Mouse (Mus musculus): ENCODE measurements around the gene Pid1. TPM values are rescaled to one million over a fixed set of nuclear protein-coding genes. Genes with fewer than 3 reads are reported as not detected.

Gene Pid1
- total and polyA plus RNA-seq, 2 experiments from 2014 or later: 48.6 to 57.8 TPM

DNA sequence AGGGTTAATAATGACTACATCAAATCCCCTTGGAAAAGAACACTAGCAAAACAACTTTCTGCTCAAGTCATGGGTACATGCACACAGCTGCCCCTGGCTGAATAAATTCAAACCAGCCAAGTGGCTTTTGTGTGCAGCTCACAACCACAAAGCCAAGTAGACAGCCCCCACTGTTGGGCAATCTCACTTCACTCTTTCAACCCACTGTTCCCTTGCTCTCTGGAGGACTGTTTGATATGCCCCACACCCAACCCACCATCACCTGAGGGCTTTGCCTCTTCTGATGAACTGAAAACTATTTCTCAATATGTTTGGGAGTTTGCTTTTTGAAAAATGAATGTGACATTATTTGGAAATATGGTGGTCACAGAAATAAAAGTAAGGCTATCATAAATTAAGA lies 171.8 kb downstream of the Pid1 start:
- Histone ChIP-seq H3K4me2 (ENCODE audit: low read depth) (no peak overlapping the region), H3K9ac (no peak overlapping the region), H3K9me3 (ENCODE audit: low read length) (no peaks in the 10 kb centered on the region), H3K36me3 (ENCODE audit: insufficient read depth) (no peaks in the 10 kb centered on the region), H3K4me3 (ENCODE audit: low read depth, low read length) (no peak overlapping the region), H3K4me1 (ENCODE audit: insufficient read depth) (no peaks in the 10 kb centered on the region), H3K27ac (ENCODE audit: low read depth, low read length) (no peak overlapping the region), H3K27me3 (ENCODE audit: insufficient read depth, low read length) (no peaks in the 10 kb centered on the region)
- DNase-seq (no peak), ATAC-seq (no peak)
- no peak for TF ChIP-seq CTCF (IDR thresholded peaks at IDR 0.05; ENCODE audit: low read depth)

DNA sequence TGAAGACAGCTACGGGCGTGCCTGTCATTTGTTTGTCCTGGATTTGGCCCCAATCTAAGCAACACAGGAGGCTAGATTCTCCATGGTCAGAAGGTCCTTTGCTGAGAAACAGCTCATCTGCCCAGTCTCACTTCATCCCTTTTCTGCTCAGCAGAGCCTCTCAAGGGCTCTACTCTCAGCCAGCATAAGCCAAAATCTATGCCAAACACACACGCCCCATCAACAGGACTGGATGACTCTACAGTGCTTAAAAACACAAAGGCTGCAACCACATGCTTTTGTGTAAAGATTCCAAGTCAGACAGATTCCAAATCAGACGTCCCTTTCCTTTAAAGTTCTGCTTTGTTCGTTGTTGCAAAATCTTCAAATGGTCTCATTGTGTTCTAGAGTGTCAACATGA lies 174.5 kb downstream of the Pid1 start:
- H3K36me3 ChIP-seq (ENCODE audit: insufficient read depth): no peaks in the 10 kb centered on the region
- ATAC-seq (no peak), DNase-seq (no peak)
- H3K9ac ChIP-seq: no peak overlapping the region
- H3K9me3 ChIP-seq (ENCODE audit: low read length): no peaks in the 10 kb centered on the region
- 79% methylated on average over 5 of the region's 5 CpGs for WGBS
- no peak overlapping the region for H3K4me2 ChIP-seq (ENCODE audit: low read depth)
- no peaks in the 10 kb centered on the region for H3K4me1 ChIP-seq (ENCODE audit: insufficient read depth)
- no peak overlapping the region for H3K4me3 ChIP-seq (ENCODE audit: low read depth, low read length)
- H3K27me3 ChIP-seq (ENCODE audit: insufficient read depth, low read length): no peaks in the 10 kb centered on the region
- no peak for TF ChIP-seq CTCF (IDR thresholded peaks at IDR 0.05; ENCODE audit: low read depth)
- H3K27ac ChIP-seq (ENCODE audit: low read depth, low read length): no peak overlapping the region

DNA sequence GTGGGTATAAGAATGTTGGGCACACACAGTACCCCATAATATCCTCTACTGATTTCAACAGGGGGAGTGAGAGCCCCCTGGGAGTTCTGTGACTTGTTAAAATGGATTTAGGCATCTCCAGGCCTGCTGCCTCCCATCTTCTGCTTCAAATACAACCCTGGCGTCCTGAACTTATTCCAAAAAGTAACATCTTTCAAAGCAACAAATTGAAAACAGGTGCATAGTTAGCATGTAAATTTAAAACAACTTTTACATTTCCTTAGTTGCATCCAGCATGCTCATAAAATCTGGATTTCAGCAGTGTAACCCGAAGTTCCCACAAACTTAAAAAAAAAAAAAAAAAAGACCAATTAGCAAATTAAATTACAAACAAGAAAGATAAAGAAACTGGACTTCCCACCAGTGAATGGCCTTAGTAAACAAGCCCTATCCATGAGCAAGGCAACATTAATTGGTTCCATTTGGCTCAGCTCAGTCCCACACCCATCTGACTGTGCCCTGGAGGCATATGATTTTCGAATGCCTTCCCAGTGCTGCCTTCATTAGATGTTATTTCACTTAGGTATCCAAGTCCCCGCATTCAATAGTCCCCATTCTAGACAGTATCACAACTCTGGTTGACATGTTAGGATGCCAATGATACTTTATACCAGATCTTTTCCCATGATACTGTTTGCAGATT lies 177.1 kb downstream of the Pid1 start:
- no peak for TF ChIP-seq CTCF (IDR thresholded peaks at IDR 0.05; ENCODE audit: low read depth)
- no peaks in the 10 kb centered on the region for H3K9me3 ChIP-seq (ENCODE audit: low read length)
- DNase-seq (no peak), ATAC-seq (no peak)
- H3K27me3 ChIP-seq (ENCODE audit: insufficient read depth, low read length): no peaks in the 10 kb centered on the region
- no peaks in the 10 kb centered on the region for H3K36me3 ChIP-seq (ENCODE audit: insufficient read depth)
- no peaks in the 10 kb centered on the region for H3K4me1 ChIP-seq (ENCODE audit: insufficient read depth)
- no peak overlapping the region for H3K4me2 ChIP-seq (ENCODE audit: low read depth)
- no peak overlapping the region for H3K27ac ChIP-seq (ENCODE audit: low read depth, low read length)
- H3K9ac ChIP-seq: no peak overlapping the region
- 34% methylated on average over 4 of the region's 4 CpGs for WGBS
- H3K4me3 ChIP-seq (ENCODE audit: low read depth, low read length): no peak overlapping the region

DNA sequence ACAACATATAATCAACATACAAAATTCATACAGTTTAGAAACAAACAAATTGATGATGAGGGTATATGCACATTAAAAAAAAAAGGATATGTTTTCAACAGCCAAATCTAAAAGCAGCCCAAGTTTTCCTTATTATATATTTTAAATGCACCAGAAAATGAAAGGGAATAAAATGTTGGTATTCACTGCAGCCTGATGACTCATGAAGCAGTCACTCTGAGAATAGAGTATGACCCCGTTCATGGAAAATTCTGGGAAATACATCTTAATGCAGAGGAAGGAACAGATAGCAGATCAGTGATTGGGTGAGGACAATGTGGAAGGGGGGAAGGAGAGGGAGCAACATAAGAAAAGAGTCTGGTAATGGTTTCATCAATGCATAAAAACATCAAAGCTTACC lies 186.3 kb downstream of the Pid1 start:
- Histone ChIP-seq H3K4me2 (ENCODE audit: low read depth) (no peak overlapping the region), H3K4me3 (ENCODE audit: low read depth, low read length) (no peak overlapping the region), H3K4me1 (ENCODE audit: insufficient read depth) (peaks cover 11% of the 10 kb centered on the region), H3K27ac (ENCODE audit: low read depth, low read length) (no peak overlapping the region), H3K9ac (no peak overlapping the region), H3K36me3 (ENCODE audit: insufficient read depth) (no peaks in the 10 kb centered on the region), H3K27me3 (ENCODE audit: insufficient read depth, low read length) (no peaks in the 10 kb centered on the region), H3K9me3 (ENCODE audit: low read length) (no peaks in the 10 kb centered on the region)
- DNase-seq (no peak), ATAC-seq (no peak)
- TF ChIP-seq CTCF (IDR thresholded peaks at IDR 0.05; ENCODE audit: low read depth): no peak
- 65% methylated on average over 1 of the region's 1 CpGs for WGBS

DNA sequence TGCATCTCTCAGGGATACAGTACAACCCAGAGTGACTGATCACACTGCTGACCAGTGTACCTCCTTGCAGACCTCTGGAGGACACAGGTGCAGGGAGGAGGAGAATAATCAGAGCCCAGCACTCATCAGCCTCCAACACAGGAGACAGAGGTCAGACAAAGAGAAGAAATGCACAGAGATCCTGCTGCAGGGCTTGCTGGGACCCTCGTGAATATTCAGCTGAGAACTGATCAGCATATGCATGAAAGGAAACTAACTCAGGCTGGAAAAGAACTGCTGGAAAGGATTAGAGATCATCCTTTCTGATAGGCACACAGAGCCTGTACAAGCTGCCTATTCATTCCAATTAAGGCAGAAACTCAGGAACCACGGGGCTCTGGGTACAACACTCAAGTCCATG lies 186.9 kb downstream of the Pid1 start:
- no peaks in the 10 kb centered on the region for H3K9me3 ChIP-seq (ENCODE audit: low read length)
- H3K9ac ChIP-seq: no peak overlapping the region
- H3K27ac ChIP-seq (ENCODE audit: low read depth, low read length): 0 out of 2 replicates have a peak overlapping the region, but pooled peaks have one; percentile 50
- WGBS: 6% methylated on average over 2 of the region's 2 CpGs
- no peaks in the 10 kb centered on the region for H3K27me3 ChIP-seq (ENCODE audit: insufficient read depth, low read length)
- no peak overlapping the region for H3K4me3 ChIP-seq (ENCODE audit: low read depth, low read length)
- no peak overlapping the region for H3K4me2 ChIP-seq (ENCODE audit: low read depth)
- TF ChIP-seq CTCF (IDR thresholded peaks at IDR 0.05; ENCODE audit: low read depth): no peak
- no peaks in the 10 kb centered on the region for H3K36me3 ChIP-seq (ENCODE audit: insufficient read depth)
- DNase-seq (peak; percentile 13), ATAC-seq (peak; percentile 85)
- H3K4me1 ChIP-seq (ENCODE audit: insufficient read depth): peaks cover 14% of the 10 kb centered on the region

DNA sequence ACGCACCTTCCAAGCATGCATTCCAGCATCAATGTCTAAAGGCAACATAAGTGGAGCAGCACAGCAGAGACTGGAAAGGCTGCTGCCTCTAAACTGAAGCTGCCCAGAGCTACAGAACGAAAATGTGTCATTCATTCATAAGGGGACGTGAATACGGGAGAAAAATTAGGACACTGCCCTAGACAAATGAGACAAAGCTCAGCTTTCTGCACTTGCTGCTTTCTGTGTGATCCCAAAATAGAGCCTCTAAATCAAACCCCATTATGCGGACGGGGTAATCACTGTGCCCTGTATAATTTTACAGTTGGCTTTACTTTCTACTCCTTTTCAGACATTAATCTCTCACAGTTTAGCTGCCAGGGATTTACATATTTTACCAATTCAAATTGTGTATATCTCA lies 191.0 kb downstream of the Pid1 start:
- Histone ChIP-seq H3K36me3 (ENCODE audit: insufficient read depth) (no peaks in the 10 kb centered on the region), H3K4me2 (ENCODE audit: low read depth) (no peak overlapping the region), H3K9me3 (ENCODE audit: low read length) (no peaks in the 10 kb centered on the region), H3K9ac (no peak overlapping the region), H3K27ac (ENCODE audit: low read depth, low read length) (no peak overlapping the region), H3K27me3 (ENCODE audit: insufficient read depth, low read length) (no peaks in the 10 kb centered on the region), H3K4me3 (ENCODE audit: low read depth, low read length) (no peak overlapping the region), H3K4me1 (ENCODE audit: insufficient read depth) (peaks cover 14% of the 10 kb centered on the region)
- WGBS: 31% methylated on average over 6 of the region's 6 CpGs
- DNase-seq: no peak
- ATAC-seq: no peak; the same call in 1 of the 2 replicates
- TF ChIP-seq CTCF (IDR thresholded peaks at IDR 0.05; ENCODE audit: low read depth): no peak

DNA sequence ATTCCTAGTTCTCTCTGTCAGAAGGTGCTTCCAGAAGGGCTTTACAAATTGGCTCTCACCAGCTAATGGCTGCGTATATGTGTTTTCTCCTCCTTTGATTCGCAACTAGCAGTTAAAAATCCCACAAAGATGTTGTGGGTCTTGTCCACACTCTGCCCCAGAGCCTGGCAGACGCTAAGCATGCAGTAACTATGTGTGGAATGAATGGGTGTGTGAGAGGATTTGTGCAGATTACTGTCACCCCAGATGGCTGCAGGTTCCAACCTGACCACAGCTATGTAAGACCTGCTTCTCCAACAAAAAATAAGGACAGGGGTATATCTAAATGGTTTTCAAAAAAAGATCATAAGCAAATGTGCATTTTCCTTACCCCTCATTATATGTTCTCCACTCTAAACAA lies 206.2 kb downstream of the Pid1 start:
- 81% methylated on average over 3 of the region's 3 CpGs for WGBS
- H3K9me3 ChIP-seq (ENCODE audit: low read length): no peaks in the 10 kb centered on the region
- no peak overlapping the region for H3K4me2 ChIP-seq (ENCODE audit: low read depth)
- H3K4me3 ChIP-seq (ENCODE audit: low read depth, low read length): no peak overlapping the region
- H3K36me3 ChIP-seq (ENCODE audit: insufficient read depth): no peaks in the 10 kb centered on the region
- no peaks in the 10 kb centered on the region for H3K27me3 ChIP-seq (ENCODE audit: insufficient read depth, low read length)
- DNase-seq (no peak), ATAC-seq (no peak)
- H3K27ac ChIP-seq (ENCODE audit: low read depth, low read length): no peak overlapping the region
- no peak for TF ChIP-seq CTCF (IDR thresholded peaks at IDR 0.05; ENCODE audit: low read depth)
- no peak overlapping the region for H3K9ac ChIP-seq
- no peaks in the 10 kb centered on the region for H3K4me1 ChIP-seq (ENCODE audit: insufficient read depth)

Data from forebrain, postnatal 0 days (tissue).